Mouse (Mus musculus) left cerebral cortex, adult 2 months (tissue): ENCODE measurements around the gene Tra2a. TPM values are rescaled to one million over a fixed set of nuclear protein-coding genes. Genes with fewer than 3 reads are reported as not detected.
"Not testable (repeated sequence)": the region's sequence is repeated elsewhere in the genome, so short reads cannot be mapped to it uniquely, and the experiment has no call there.

Experiments
- DNase-seq, 2 experiments: peaks; one replicate each; pipeline ENCODE4 v3.0.0; 2021 to 2022; ENCODE audit warnings: low spot score in 2 of 2, mixed read lengths in 1 of 2; ENCODE audit errors: extremely low spot score in 1 of 2
- H3K27ac ChIP-seq: fragments of 200-600 bp; 2 replicates; pipeline ENCODE4 v1.8.1; 2022
- H3K4me3 ChIP-seq: fragments of 200-600 bp; 2 replicates; pipeline ENCODE4 v1.8.1; 2022
- CTCF ChIP-seq: fragments of 200-600 bp; IDR thresholded peaks from 2 replicates; pipeline ENCODE4 v1.8.1; 2022; ENCODE audit warnings: antibody characterized with exemption, mild to moderate bottlenecking, moderate library complexity
- intact Hi-C: fragments of 180-260 bp; cut with DNase I; formaldehyde crosslinking; loops from one replicate; pipeline ENCODE4 v1.15.1; 2025
- long read RNA-seq, 2 experiments: library from polyadenylated mRNA; stranded (forward); transcript quantifications; one replicate each; pipeline ENCODE4 v2.0.0; 2021; ENCODE audit warnings: borderline mapping rate in 2 of 2
- total RNA-seq, 2 experiments: library from RNA; stranded (reverse); gene quantifications; 2 replicates each; pipeline ENCODE4 v1.2.3; 2021

Tra2a gene
- total RNA-seq = 10 to 100 TPM; 75.5 to 90.0 TPM
- long read RNA-seq, experiment 1, partial matches to known transcripts = 3 of 3 reads
- long read RNA-seq, experiment 1, other reads (novel, unspliced or antisense) = 0 of 3 reads
- long read RNA-seq, experiment 2, partial matches to known transcripts = 1 of 2 reads
- long read RNA-seq, experiment 2, other reads (novel, unspliced or antisense) = 0 of 2 reads

- Histone ChIP-seq H3K27ac (peak within 1 kb of the TSS; percentile 91), H3K4me3 (peak within 1 kb of the TSS; percentile 99)
- DNase-seq = peak; percentile 96 to 97
- no peak for TF ChIP-seq CTCF
- intact Hi-C loops = loop anchor here (5.0 kb wide), 1 partner anchor 192 kb away; the partner anchor contains the start of gene Malsu1
These were observed at the start of gene Tra2a for GRCm38 (mm10) chr6:49263847-49264243. TSS of gene Tra2a (minus strand) at chr6:49264033.

GRCm38 (mm10) chr6:49298286-49298685 lies 34.5 kb upstream of the Tra2a start:
- intact Hi-C loops = no loop called here
- TF ChIP-seq CTCF = no peak
- Histone ChIP-seq H3K27ac (no peak overlapping the region), H3K4me3 (no peak overlapping the region)
- DNase-seq = no peak

- no peak for DNase-seq
- no peak overlapping the region for H3K4me3 ChIP-seq
- no peak for TF ChIP-seq CTCF
- no peak overlapping the region for H3K27ac ChIP-seq
- intact Hi-C loops = no loop called here
These were observed 18.3 kb upstream of the Tra2a start for GRCm38 (mm10) chr6:49282122-49282521.

- intact Hi-C loops = no loop called here
- no peak overlapping the region for H3K27ac ChIP-seq
- TF ChIP-seq CTCF = no peak
- no peak for DNase-seq
- H3K4me3 ChIP-seq = no peak overlapping the region
These were observed 17.1 kb upstream of the Tra2a start for GRCm38 (mm10) chr6:49280942-49281341.

- TF ChIP-seq CTCF = no peak
- Histone ChIP-seq H3K27ac (no peak overlapping the region), H3K4me3 (no peak overlapping the region)
- intact Hi-C loops = no loop called here
- no peak for DNase-seq
These were observed 11.5 kb upstream of the Tra2a start for GRCm38 (mm10) chr6:49275296-49275695.

GRCm38 (mm10) chr6:49274416-49275091 lies 10.7 kb upstream of the Tra2a start:
- intact Hi-C loops = no loop called here
- no peak overlapping the region for H3K27ac ChIP-seq
- H3K4me3 ChIP-seq = no peak overlapping the region
- no peak for TF ChIP-seq CTCF
- no peak for DNase-seq

GRCm38 (mm10) chr6:49273934-49274333 lies 10.1 kb upstream of the Tra2a start:
- H3K27ac ChIP-seq = no peak overlapping the region
- intact Hi-C loops = no loop called here
- TF ChIP-seq CTCF = no peak

GRCm38 (mm10) chr6:49272863-49273262 lies 9.0 kb upstream of the Tra2a start:
- H3K27ac ChIP-seq = no peak overlapping the region
- no peak for DNase-seq
- intact Hi-C loops = no loop called here
- no peak for TF ChIP-seq CTCF
- no peak overlapping the region for H3K4me3 ChIP-seq

More at GRCm38 (mm10) chr6:49273934-49274333, 10.1 kb upstream of the Tra2a start:
- no peak for DNase-seq
- H3K4me3 ChIP-seq = no peak overlapping the region

GRCm38 (mm10) chr6:49271815-49272214 lies 8.0 kb upstream of the Tra2a start:
- TF ChIP-seq CTCF = no peak
- Histone ChIP-seq H3K4me3 (no peak overlapping the region), H3K27ac (no peak overlapping the region)
- no peak for DNase-seq
- intact Hi-C loops = no loop called here

GRCm38 (mm10) chr6:49269923-49270322 lies 6.1 kb upstream of the Tra2a start:
- H3K4me3 ChIP-seq = no peak overlapping the region
- no peak for TF ChIP-seq CTCF
- no peak for DNase-seq

GRCm38 (mm10) chr6:49269200-49269599 lies 5.4 kb upstream of the Tra2a start:
- peak; percentile 72 for TF ChIP-seq CTCF
- no peak overlapping the region for H3K4me3 ChIP-seq
- DNase-seq = peak; percentile 60 to 72
- intact Hi-C loops = loop anchor here (1.0 to 2.0 kb wide), 2 partner anchors 50 to 129 kb away; partner anchors contain the start of gene Ccdc126
- H3K27ac ChIP-seq = no peak overlapping the region

More at GRCm38 (mm10) chr6:49269923-49270322, 6.1 kb upstream of the Tra2a start:
- no peak overlapping the region for H3K27ac ChIP-seq
- intact Hi-C loops = loop anchor here (1.0 to 2.0 kb wide), 2 partner anchors 49 to 128 kb away; partner anchors contain the start of gene Ccdc126

- intact Hi-C loops = loop anchor here (2.0 kb wide), 1 partner anchor 51 kb away; the partner anchor contains the start of gene Ccdc126
- DNase-seq = no peak
- no peak overlapping the region for H3K4me3 ChIP-seq
- H3K27ac ChIP-seq = no peak overlapping the region
- TF ChIP-seq CTCF = no peak
These were observed 3.9 kb upstream of the Tra2a start for GRCm38 (mm10) chr6:49267686-49268085.

- H3K4me3 ChIP-seq, DNase-seq, intact Hi-C loops, H3K27ac ChIP-seq: not testable (repeated sequence)
These were observed 1.4 kb upstream of the Tra2a start for GRCm38 (mm10) chr6:49265207-49265606.

- not testable (repeated sequence) for H3K4me3 ChIP-seq, DNase-seq, H3K27ac ChIP-seq
- intact Hi-C loops = loop anchor here (5.0 kb wide), 1 partner anchor 192 kb away; the partner anchor contains the start of gene Malsu1
These were observed 613 bp upstream of the Tra2a start for GRCm38 (mm10) chr6:49264446-49264845.
